In genomic region chr6:108655861-108656260, GRCm38 (mm10) we compare ENCODE assay signal across 11 mouse cellular contexts. TPM values are rescaled to one million over a fixed set of nuclear protein-coding genes. Genes with fewer than 3 reads are reported as not detected.
DNase-seq lines count a peak whose midpoint lies in the region; ATAC-seq and TF ChIP-seq lines count a peak whose summit lies in the region.
"Had no signal": no experiment of that assay in that cellular context is flagged by ENCODE, and none has a peak within 500 bp of the region (broad histone marks: within the 10 kb centered on the region; RNA-seq: fewer than 3 reads in every experiment).

No protein-coding gene starts in this region.

- ATAC-seq in CD4-positive, CD25-positive, alpha-beta regulatory T cell, adult 4 months = no peak
- ATAC-seq in kidney, postnatal 0 days (replicated peaks; ENCODE audit: low FRiP score, low read depth) = no peak
- ATAC-seq: inflammation-experienced regulatory T-cells, adult 6 months had no signal

- H3K27me3 ChIP-seq in kidney, postnatal 0 days (ENCODE audit: insufficient read depth, low read length) = no peaks in the 10 kb centered on the region

- no peak overlapping the region for H3K9ac ChIP-seq in kidney, postnatal 0 days (ENCODE audit: low read depth, low read length)

- no peak overlapping the region for H3K4me2 ChIP-seq in kidney, postnatal 0 days (ENCODE audit: low read length)

- TF ChIP-seq CTCF in kidney, postnatal 0 days (IDR thresholded peaks at IDR 0.05; ENCODE audit: low read depth) = peak; percentile 52

- no peak overlapping the region for H3K4me3 ChIP-seq in kidney, postnatal 0 days (replicated peaks; ENCODE audit: low read depth, low read length)
- H3K4me3 ChIP-seq: forebrain, embryonic 10.5 days had no signal

- no peak overlapping the region for H3K27ac ChIP-seq in kidney, postnatal 0 days
- H3K27ac ChIP-seq: forebrain, embryonic 10.5 days had no signal

- no peaks in the 10 kb centered on the region for H3K36me3 ChIP-seq in kidney, postnatal 0 days (ENCODE audit: insufficient read depth, low read length)
- H3K36me3 ChIP-seq: forebrain, embryonic 10.5 days had no signal

- H3K9me3 ChIP-seq in kidney, postnatal 0 days (replicated peaks; ENCODE audit: low read length) = no peaks in the 10 kb centered on the region
- H3K9me3 ChIP-seq: forebrain, embryonic 10.5 days had no signal

- DNase-seq in CD4-positive, CD25-positive, alpha-beta regulatory T cell, adult 2 months (ENCODE audit: low read depth, low spot score) = peak; percentile 38
- DNase-seq in kidney, postnatal 0 days (ENCODE audit: low spot score) = peak; percentile 31
- no peak for DNase-seq in kidney, adult 18-20 months
- peak; percentile 24 to 43 for DNase-seq in spleen, postnatal 36 days (ENCODE audit: low spot score in 2 of 2)
- DNase-seq in spleen, adult 12 weeks (ENCODE audit: low spot score) = no peak
- peak; percentile 40 for DNase-seq in thymus, postnatal 25 days
- no peak for DNase-seq in ovary, postnatal 10 days (ENCODE audit: low spot score)
- DNase-seq: gastrocnemius, postnatal 25 days had no signal

- 47% methylated on average over 2 of the region's 2 CpGs for WGBS in kidney, postnatal 0 days

- H3K4me1 ChIP-seq in kidney, postnatal 0 days (replicated peaks; ENCODE audit: insufficient read depth, low read length) = peaks cover 10% of the 10 kb centered on the region

RNA-seq across cellular contexts. Expression of gene Bhlhe40, which starts 4.6 kb away (rescaled TPM):
- polyA plus RNA-seq in CD4-positive, CD25-positive, alpha-beta regulatory T cell, adult 4 months (2017; shearing (Covaris generic)) = 10 to 100 TPM; 49.7 to 91.7 TPM
- 23.8 and 28.6 TPM in 2 replicates for polyA plus RNA-seq in kidney, postnatal 0 days (2015; fragmentation: Nextera tagmentation; extraction: Ambion mirVana)

Comparison
In these comparisons a context has a peak if more than half of its experiments do, and no peak if none do; other contexts are left out.
1. DNase-seq: peak in CD4-positive, CD25-positive, alpha-beta regulatory T cell, adult 2 months (single experiment), kidney, postnatal 0 days (single experiment), spleen, postnatal 36 days (2 of 2) and thymus, postnatal 25 days (single experiment); none in kidney, adult 18-20 months (single experiment), spleen, adult 12 weeks (single experiment) and ovary, postnatal 10 days (single experiment).